Mouse (Mus musculus): ENCODE measurements at regions not wholly inside any gene's neighbourhood (a gene's known extent, or its start where the extent isn't known, plus 50 kb on each side); places are given as distances from the start of the nearest gene placed in this dataset.
"Not testable (repeated sequence)": the region's sequence is repeated elsewhere in the genome, so short reads cannot be mapped to it uniquely, and the experiment has no call there.

GRCm38 (mm10) chr2:57185151-57185550 lies 52.3 kb upstream of the Gpd2 start:
- in situ Hi-C loops (cut with MboI; ENCODE audit: low sequenced_read_pairs): no loop called here

GRCm38 (mm10) chr2:57183108-57183507 lies 54.3 kb upstream of the Gpd2 start:
- in situ Hi-C loops (cut with MboI; ENCODE audit: low sequenced_read_pairs): not testable (repeated sequence)

- in situ Hi-C loops (cut with MboI; ENCODE audit: low sequenced_read_pairs): no loop called here
Observed at GRCm38 (mm10) chr2:57181692-57182541, 55.5 kb upstream of the Gpd2 start.

- in situ Hi-C loops (cut with MboI; ENCODE audit: low sequenced_read_pairs): no loop called here
Observed at GRCm38 (mm10) chr2:57181350-57181691, 56.1 kb upstream of the Gpd2 start.

- in situ Hi-C loops (cut with MboI; ENCODE audit: low sequenced_read_pairs): loop anchor here (10.0 kb wide), 1 partner anchor 57 kb away; the partner anchor contains the start of gene Gpd2
Observed at GRCm38 (mm10) chr2:57178056-57178455, 54.3 kb upstream of the Nr4a2 start.

GRCm38 (mm10) chr2:57176547-57176946 lies 52.7 kb upstream of the Nr4a2 start:
- in situ Hi-C loops (cut with MboI; ENCODE audit: low sequenced_read_pairs): loop anchor here (10.0 kb wide), 1 partner anchor 58 kb away; the partner anchor contains the start of gene Gpd2

- in situ Hi-C loops (cut with MboI; ENCODE audit: low sequenced_read_pairs): loop anchor here (10.0 kb wide), 1 partner anchor 60 kb away; the partner anchor contains the start of gene Gpd2
Observed at GRCm38 (mm10) chr2:57175219-57175618, 51.4 kb upstream of the Nr4a2 start.
